Mouse (Mus musculus): ENCODE measurements around the gene Idh2. TPM values are rescaled to one million over a fixed set of nuclear protein-coding genes. Genes with fewer than 3 reads are reported as not detected.
A peak's percentile ranks its signal among the peaks of the same experiment; 100 is the strongest.

Gene Idh2
- polyA plus RNA-seq (2014; fragmentation: Nextera tagmentation; extraction: Ambion mirVana) = 371 and 381 TPM in 2 replicates

DNA sequence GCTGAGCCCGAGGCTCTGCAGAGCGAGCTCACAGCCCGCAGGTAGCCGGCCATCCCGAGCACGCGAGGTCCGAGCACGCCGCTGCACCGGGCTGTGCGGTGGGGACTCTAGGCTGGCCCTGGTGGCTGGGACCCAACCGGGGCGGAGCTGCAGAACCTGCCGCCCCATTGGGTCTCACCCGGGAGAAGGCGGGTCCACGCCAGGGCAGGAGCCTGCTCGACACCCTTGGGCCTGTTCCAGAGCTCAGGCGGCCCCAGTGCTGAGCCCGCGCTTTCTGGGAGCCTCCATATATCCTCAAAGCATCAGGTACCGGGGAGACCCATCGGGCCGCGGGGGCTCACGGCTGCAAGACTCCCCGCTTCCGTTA lies at the start of gene Idh2:
TSS of gene Idh2 (minus strand) at position 169 of the 367 bp plus-strand sequence.
- WGBS = under 1% methylated on average over 28 of the region's 29 CpGs
- ATAC-seq (ENCODE audit: insufficient read depth, low FRiP score, low TSS enrichment) = peak; percentile 96
- H3K27me3 ChIP-seq (ENCODE audit: control insufficient read depth, insufficient read depth, low read length) = no peaks in the 10 kb centered on the region
- peak; percentile 90 for DNase-seq (ENCODE audit: low spot score)
- H3K36me3 ChIP-seq (ENCODE audit: control insufficient read depth, insufficient read depth, low read length) = no peaks in the 10 kb centered on the region
- peak within 1 kb of the TSS; percentile 85 for H3K4me2 ChIP-seq (ENCODE audit: low read depth)
- peaks cover 16% of the 10 kb centered on the region for H3K4me1 ChIP-seq (ENCODE audit: control insufficient read depth, insufficient read depth, low read length)
- peak within 1 kb of the TSS; percentile 98 for H3K4me3 ChIP-seq (ENCODE audit: low read depth, low read length)
- peak within 1 kb of the TSS; percentile 97 for H3K9ac ChIP-seq (ENCODE audit: low read length)
- H3K27ac ChIP-seq (ENCODE audit: low read depth, low read length) = peak within 1 kb of the TSS; percentile 90
- no peaks in the 10 kb centered on the region for H3K9me3 ChIP-seq (ENCODE audit: control insufficient read depth, low read length)

DNA sequence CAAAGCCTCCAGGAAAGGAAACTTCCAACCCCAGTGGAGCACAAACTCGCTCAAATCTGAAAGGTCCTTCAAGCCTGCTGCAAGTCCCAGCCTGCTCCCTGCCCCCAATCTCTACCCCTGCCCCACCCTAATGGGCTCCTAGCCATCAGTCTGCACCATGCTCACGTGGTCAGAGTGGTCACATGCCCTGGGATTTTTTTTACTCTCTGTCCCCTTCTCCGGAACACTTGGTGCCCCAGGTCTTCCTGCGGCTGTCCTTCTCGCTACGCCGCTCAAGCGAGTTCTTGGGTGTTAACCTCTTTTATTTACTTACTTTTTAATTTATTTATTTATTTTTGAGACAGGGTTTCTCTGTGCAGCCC lies 45.7 kb upstream of the Idh2 start:
- H3K36me3 ChIP-seq (ENCODE audit: control insufficient read depth, insufficient read depth, low read length) = no peaks in the 10 kb centered on the region
- no peak overlapping the region for H3K9ac ChIP-seq (ENCODE audit: low read length)

DNA sequence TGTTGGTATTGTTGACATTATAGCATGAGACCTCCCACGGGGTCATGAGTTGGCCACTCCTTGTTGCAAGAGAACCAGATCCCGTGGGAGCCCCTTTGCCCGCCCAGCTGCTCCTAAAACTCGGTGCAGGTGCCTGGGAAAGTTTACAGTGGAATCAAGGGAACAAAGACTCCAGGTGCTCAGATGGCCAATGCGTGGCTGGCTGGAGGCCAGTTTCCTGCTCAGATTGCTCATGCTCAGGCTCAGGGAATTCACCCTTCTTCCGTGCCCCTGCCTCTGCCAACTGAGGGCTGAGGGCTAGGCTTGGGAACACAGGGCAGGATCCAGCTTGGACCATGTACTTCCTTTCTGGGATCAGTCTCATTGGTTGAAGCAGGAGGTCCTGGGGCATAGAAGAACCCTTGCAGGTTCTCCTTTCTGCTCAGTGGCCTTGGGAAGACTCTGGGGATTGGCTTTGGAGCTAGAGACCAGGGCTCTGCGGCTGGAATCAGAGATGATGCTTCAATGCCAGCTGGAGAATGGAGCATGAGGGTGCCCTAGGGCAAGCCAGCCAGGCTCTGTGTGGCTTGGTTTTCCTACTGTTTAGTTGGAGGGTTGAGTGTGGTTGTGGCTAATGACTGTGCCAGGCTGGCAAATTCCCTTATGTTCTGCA lies 45.2 kb upstream of the Idh2 start:
- Histone ChIP-seq H3K4me2 (ENCODE audit: low read depth) (no peak overlapping the region), H3K9ac (ENCODE audit: low read length) (no peak overlapping the region), H3K36me3 (ENCODE audit: control insufficient read depth, insufficient read depth, low read length) (no peaks in the 10 kb centered on the region), H3K27me3 (ENCODE audit: control insufficient read depth, insufficient read depth, low read length) (no peaks in the 10 kb centered on the region), H3K4me3 (ENCODE audit: low read depth, low read length) (no peak overlapping the region), H3K9me3 (ENCODE audit: control insufficient read depth, low read length) (no peaks in the 10 kb centered on the region), H3K4me1 (ENCODE audit: control insufficient read depth, insufficient read depth, low read length) (no peaks in the 10 kb centered on the region), H3K27ac (ENCODE audit: low read depth, low read length) (no peak overlapping the region)
- 74% methylated on average over 7 of the region's 7 CpGs for WGBS
- no peak for ATAC-seq (ENCODE audit: insufficient read depth, low FRiP score, low TSS enrichment)
- DNase-seq (ENCODE audit: low spot score) = no peak

More for the DNA sequence above, 45.7 kb upstream of the Idh2 start:
- Histone ChIP-seq H3K4me1 (ENCODE audit: control insufficient read depth, insufficient read depth, low read length) (no peaks in the 10 kb centered on the region), H3K27me3 (ENCODE audit: control insufficient read depth, insufficient read depth, low read length) (no peaks in the 10 kb centered on the region), H3K4me3 (ENCODE audit: low read depth, low read length) (no peak overlapping the region), H3K4me2 (ENCODE audit: low read depth) (no peak overlapping the region), H3K27ac (ENCODE audit: low read depth, low read length) (no peak overlapping the region), H3K9me3 (ENCODE audit: control insufficient read depth, low read length) (no peaks in the 10 kb centered on the region)
- no peak for DNase-seq (ENCODE audit: low spot score)
- 81% methylated on average over 8 of the region's 8 CpGs for WGBS
- no peak for ATAC-seq (ENCODE audit: insufficient read depth, low FRiP score, low TSS enrichment)

DNA sequence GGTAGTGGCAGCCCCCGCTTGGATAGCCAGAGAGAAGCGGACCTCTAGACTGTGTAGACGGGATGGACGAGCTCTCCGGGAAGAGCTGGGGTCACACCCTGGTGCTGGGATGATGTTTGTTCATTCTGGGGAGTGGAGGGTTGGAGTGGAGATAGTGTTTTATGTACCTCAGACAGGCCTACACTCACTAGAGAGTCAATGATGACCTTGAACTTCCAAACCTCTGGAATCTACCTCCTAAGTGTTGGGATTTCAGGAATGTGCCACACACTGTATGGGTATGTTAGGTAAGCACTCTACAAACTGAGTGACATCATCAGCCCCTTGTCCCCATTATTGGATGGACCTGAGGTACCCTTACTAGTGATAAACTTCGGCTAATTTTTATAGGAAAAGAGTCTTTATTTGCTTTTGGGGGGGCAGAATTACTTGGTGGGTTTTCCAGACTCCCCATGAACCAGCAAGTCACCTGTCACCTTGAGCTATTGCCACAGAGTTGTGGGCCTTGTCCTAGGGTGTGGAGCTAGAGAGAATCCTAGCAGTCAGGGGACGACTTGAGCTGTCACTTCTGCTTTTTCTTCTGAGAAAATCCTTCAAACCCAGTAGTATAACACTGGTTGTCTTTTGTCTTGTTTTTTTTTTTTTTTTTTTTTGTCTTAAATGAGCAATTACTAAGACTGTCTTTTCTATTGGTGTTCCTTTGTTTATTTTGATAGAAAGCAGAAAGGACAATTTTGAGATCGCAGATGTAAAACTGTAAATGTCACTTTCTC lies 43.5 kb upstream of the Idh2 start:
- Histone ChIP-seq H3K36me3 (ENCODE audit: control insufficient read depth, insufficient read depth, low read length) (no peaks in the 10 kb centered on the region), H3K9ac (ENCODE audit: low read length) (no peak overlapping the region)
- 90% methylated on average over 8 of the region's 8 CpGs for WGBS

DNA sequence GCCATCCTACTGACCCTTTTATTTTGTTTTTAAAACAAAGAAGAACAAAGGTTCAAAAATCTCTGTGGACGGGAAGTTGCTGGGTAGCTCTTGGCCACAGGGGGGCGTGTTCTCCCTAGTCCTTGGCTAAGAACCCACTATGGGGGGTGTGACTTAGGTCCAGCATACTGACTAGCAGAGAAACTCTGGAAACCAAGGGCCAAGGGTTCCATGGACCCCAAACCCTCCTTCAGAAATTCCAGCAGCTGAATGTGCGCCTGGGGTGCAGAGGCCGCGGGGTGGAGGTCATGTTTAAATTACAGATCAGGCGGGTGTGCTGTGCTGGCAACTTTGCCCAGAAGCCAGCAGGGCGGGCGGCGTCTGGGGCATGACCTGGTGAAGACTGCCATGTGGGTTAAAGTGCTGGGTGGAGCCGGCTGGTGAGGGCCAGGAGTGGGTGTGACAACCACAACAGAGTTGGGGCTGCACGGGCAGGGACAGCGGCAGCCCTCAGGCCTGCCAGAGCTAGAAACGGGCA lies 41.6 kb upstream of the Idh2 start:
- no peak overlapping the region for H3K27ac ChIP-seq (ENCODE audit: low read depth, low read length)
- 52% methylated on average over 13 of the region's 13 CpGs for WGBS
- peak; percentile 69 for DNase-seq (ENCODE audit: low spot score)
- no peak for ATAC-seq (ENCODE audit: insufficient read depth, low FRiP score, low TSS enrichment)
- H3K9ac ChIP-seq (ENCODE audit: low read length) = no peak overlapping the region
- no peak overlapping the region for H3K4me3 ChIP-seq (ENCODE audit: low read depth, low read length)
- H3K9me3 ChIP-seq (ENCODE audit: control insufficient read depth, low read length) = no peaks in the 10 kb centered on the region
- H3K36me3 ChIP-seq (ENCODE audit: control insufficient read depth, insufficient read depth, low read length) = no peaks in the 10 kb centered on the region
- no peaks in the 10 kb centered on the region for H3K27me3 ChIP-seq (ENCODE audit: control insufficient read depth, insufficient read depth, low read length)
- H3K4me1 ChIP-seq (ENCODE audit: control insufficient read depth, insufficient read depth, low read length) = no peaks in the 10 kb centered on the region
- no peak overlapping the region for H3K4me2 ChIP-seq (ENCODE audit: low read depth)

More for the DNA sequence above, 43.5 kb upstream of the Idh2 start:
- no peak overlapping the region for H3K27ac ChIP-seq (ENCODE audit: low read depth, low read length)
- no peak overlapping the region for H3K4me2 ChIP-seq (ENCODE audit: low read depth)
- no peak for ATAC-seq (ENCODE audit: insufficient read depth, low FRiP score, low TSS enrichment)
- no peak for DNase-seq (ENCODE audit: low spot score)
- H3K4me1 ChIP-seq (ENCODE audit: control insufficient read depth, insufficient read depth, low read length) = no peaks in the 10 kb centered on the region
- no peaks in the 10 kb centered on the region for H3K27me3 ChIP-seq (ENCODE audit: control insufficient read depth, insufficient read depth, low read length)
- no peak overlapping the region for H3K4me3 ChIP-seq (ENCODE audit: low read depth, low read length)
- H3K9me3 ChIP-seq (ENCODE audit: control insufficient read depth, low read length) = no peaks in the 10 kb centered on the region

DNA sequence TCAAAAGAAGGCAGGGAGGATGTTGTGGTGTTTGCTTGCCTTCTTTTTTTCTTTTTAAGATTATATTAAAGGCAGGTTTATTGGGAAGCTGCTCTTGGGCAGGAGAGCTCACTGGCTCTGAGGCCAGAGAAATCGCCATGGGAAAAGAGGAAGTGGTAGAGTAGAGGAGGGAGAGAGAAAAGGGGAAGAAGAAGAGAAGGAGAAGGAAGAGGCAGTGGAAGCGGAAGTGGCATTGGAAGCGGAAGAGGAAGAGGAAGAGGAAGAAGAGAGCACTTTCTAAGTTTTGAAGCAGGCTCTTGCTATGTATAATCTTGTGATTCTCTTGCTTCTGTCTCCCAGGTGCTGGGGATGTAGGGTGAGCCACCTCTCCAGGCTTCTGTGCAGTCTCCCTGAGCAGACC lies 39.5 kb upstream of the Idh2 start:
- Histone ChIP-seq H3K9me3 (ENCODE audit: control insufficient read depth, low read length) (no peaks in the 10 kb centered on the region), H3K36me3 (ENCODE audit: control insufficient read depth, insufficient read depth, low read length) (no peaks in the 10 kb centered on the region), H3K4me2 (ENCODE audit: low read depth) (no peak overlapping the region), H3K4me1 (ENCODE audit: control insufficient read depth, insufficient read depth, low read length) (no peaks in the 10 kb centered on the region), H3K4me3 (ENCODE audit: low read depth, low read length) (no peak overlapping the region), H3K27me3 (ENCODE audit: control insufficient read depth, insufficient read depth, low read length) (no peaks in the 10 kb centered on the region), H3K9ac (ENCODE audit: low read length) (no peak overlapping the region), H3K27ac (ENCODE audit: low read depth, low read length) (no peak overlapping the region)
- DNase-seq (ENCODE audit: low spot score) = no peak
- ATAC-seq (ENCODE audit: insufficient read depth, low FRiP score, low TSS enrichment) = no peak
- WGBS = 80% methylated on average over 3 of the region's 3 CpGs

DNA sequence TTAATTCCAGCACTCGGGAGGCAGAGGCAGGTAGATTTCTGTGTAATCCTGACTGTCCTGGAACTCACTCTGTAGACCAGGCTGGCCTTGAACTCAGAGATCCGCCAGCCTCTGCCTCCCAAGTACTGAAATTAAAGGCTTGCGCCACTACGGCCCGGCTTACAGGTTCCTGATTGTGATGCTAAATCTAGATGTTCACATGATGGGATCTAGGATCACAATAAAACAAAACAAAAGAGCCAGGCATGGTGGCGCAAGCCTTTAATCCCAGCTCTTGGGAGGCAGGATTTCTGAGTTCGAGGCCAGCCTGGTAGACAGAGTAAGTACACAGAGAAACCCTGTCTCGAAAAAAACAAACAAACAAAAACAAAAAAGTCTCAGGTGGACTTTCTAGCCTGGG lies 37.6 kb upstream of the Idh2 start:
- Histone ChIP-seq H3K4me2 (ENCODE audit: low read depth) (no peak overlapping the region), H3K4me3 (ENCODE audit: low read depth, low read length) (no peak overlapping the region), H3K27ac (ENCODE audit: low read depth, low read length) (no peak overlapping the region), H3K36me3 (ENCODE audit: control insufficient read depth, insufficient read depth, low read length) (no peaks in the 10 kb centered on the region), H3K4me1 (ENCODE audit: control insufficient read depth, insufficient read depth, low read length) (no peaks in the 10 kb centered on the region), H3K9ac (ENCODE audit: low read length) (no peak overlapping the region), H3K27me3 (ENCODE audit: control insufficient read depth, insufficient read depth, low read length) (no peaks in the 10 kb centered on the region), H3K9me3 (ENCODE audit: control insufficient read depth, low read length) (no peaks in the 10 kb centered on the region)
- no peak for DNase-seq (ENCODE audit: low spot score)
- WGBS = 93% methylated on average over 8 of the region's 8 CpGs
- no peak for ATAC-seq (ENCODE audit: insufficient read depth, low FRiP score, low TSS enrichment)

DNA sequence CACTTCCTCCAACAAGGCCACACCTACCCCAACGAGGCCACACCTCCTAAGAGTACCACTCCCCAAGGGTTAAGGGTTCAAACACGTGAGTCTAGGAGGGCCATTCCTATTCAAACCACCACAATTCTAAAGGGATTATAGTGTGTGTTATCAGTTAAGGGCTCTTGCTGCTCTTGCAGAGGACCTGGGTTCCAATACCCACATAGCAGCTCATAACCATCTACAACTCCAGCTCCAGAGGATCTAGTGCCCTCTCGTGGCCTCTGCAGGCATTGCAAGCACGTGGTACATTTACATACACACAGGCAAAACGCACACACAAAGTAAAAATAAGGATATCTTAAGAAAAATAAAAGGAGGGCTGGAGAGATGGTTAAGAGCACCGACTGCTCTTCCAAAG lies 37.0 kb upstream of the Idh2 start:
- no peaks in the 10 kb centered on the region for H3K36me3 ChIP-seq (ENCODE audit: control insufficient read depth, insufficient read depth, low read length)
- no peaks in the 10 kb centered on the region for H3K4me1 ChIP-seq (ENCODE audit: control insufficient read depth, insufficient read depth, low read length)
- no peak overlapping the region for H3K4me2 ChIP-seq (ENCODE audit: low read depth)
- DNase-seq (ENCODE audit: low spot score) = peak; percentile 37
- no peak overlapping the region for H3K9ac ChIP-seq (ENCODE audit: low read length)
- ATAC-seq (ENCODE audit: insufficient read depth, low FRiP score, low TSS enrichment) = no peak
- no peak overlapping the region for H3K4me3 ChIP-seq (ENCODE audit: low read depth, low read length)
- no peak overlapping the region for H3K27ac ChIP-seq (ENCODE audit: low read depth, low read length)
- no peaks in the 10 kb centered on the region for H3K27me3 ChIP-seq (ENCODE audit: control insufficient read depth, insufficient read depth, low read length)
- WGBS = 69% methylated on average over 6 of the region's 6 CpGs
- H3K9me3 ChIP-seq (ENCODE audit: control insufficient read depth, low read length) = no peaks in the 10 kb centered on the region

DNA sequence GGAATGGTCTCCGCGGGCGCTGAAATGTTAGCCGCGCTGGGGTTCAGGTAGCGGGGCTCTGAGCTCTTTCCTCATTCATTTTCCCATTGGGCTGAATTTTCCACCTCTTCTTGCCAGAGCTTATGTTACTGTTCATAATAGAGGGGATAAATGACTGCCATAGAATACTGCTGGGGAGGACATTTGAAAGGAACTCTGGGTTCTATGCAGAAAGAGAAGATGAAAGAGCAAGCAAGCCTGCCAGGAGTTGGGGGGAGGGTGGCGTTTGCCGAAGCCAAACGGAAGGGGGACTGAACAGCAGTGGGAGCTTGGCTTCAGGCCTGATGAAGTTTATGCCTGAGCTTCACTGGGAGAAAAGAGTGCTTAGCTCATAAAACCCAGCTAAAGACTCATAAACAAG lies 34.2 kb upstream of the Idh2 start:
- ATAC-seq (ENCODE audit: insufficient read depth, low FRiP score, low TSS enrichment) (no peak), DNase-seq (ENCODE audit: low spot score) (no peak)
- H3K36me3 ChIP-seq (ENCODE audit: control insufficient read depth, insufficient read depth, low read length) = no peaks in the 10 kb centered on the region
- no peaks in the 10 kb centered on the region for H3K9me3 ChIP-seq (ENCODE audit: control insufficient read depth, low read length)
- no peak overlapping the region for H3K9ac ChIP-seq (ENCODE audit: low read length)
- H3K27me3 ChIP-seq (ENCODE audit: control insufficient read depth, insufficient read depth, low read length) = no peaks in the 10 kb centered on the region
- no peak overlapping the region for H3K4me2 ChIP-seq (ENCODE audit: low read depth)
- WGBS = 47% methylated on average over 9 of the region's 9 CpGs
- no peak overlapping the region for H3K27ac ChIP-seq (ENCODE audit: low read depth, low read length)
- H3K4me3 ChIP-seq (ENCODE audit: low read depth, low read length) = no peak overlapping the region
- H3K4me1 ChIP-seq (ENCODE audit: control insufficient read depth, insufficient read depth, low read length) = no peaks in the 10 kb centered on the region

Measured in neural tube, embryonic 11.5 days (tissue).